9 mouse cellular contexts compared by ENCODE assay signal in the genomic region with DNA sequence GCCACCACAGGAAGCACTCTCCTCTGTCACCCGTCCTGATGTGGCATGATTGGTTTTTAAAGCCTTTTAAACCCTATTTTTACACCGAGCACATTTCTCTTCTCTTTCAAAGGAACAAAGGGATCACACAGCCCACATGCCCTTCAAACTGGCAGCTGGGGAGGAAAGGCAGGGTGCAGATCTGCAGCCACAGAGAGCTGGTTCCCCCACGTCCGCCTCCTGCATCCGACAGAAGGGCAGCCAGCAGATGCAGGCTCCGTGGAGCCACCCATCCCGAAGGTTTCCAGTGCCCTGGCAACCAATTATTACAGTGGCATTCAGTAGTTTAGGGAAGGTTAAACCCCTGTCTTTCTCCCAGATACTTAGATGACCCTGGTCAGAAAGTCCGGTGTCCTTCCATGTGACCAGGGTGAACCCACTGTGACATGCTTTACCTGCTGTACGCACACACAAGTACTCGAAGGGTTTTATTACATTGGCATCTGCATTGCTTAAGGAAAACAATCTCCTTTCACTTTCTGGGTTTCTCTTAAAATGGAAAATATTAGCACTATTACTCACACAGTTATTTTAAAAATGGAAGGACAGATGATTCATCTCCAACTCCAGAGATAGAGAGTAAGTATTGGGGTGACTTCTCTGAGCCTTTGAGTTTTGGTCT.
A peak's percentile ranks its signal among the peaks of the same experiment; 100 is the strongest.
DNase-seq lines count a peak whose midpoint lies in the region; ATAC-seq and TF ChIP-seq lines count a peak whose summit lies in the region.
"Had no signal": no experiment of that assay in that cellular context is flagged by ENCODE, and none has a peak within 500 bp of the region (broad histone marks: within the 10 kb centered on the region; RNA-seq: fewer than 3 reads in every experiment).

No protein-coding gene starts in this region.

- H3K4me2 ChIP-seq in hindbrain, embryonic 11.5 days (replicated peaks; ENCODE audit: low read depth, low read length): no peak overlapping the region
- no peak overlapping the region for H3K4me2 ChIP-seq in midbrain, postnatal 0 days (ENCODE audit: low read depth, low read length, poor library complexity, severe bottlenecking)
- H3K4me2 ChIP-seq: embryonic facial prominence, embryonic 13.5 days had no signal

- TF ChIP-seq CTCF in midbrain, postnatal 0 days (IDR thresholded peaks at IDR 0.05): no peak
- no peak for TF ChIP-seq CTCF in kidney, adult 2 months (conservative IDR thresholded peaks at IDR 0.05; ENCODE audit: insufficient read depth, insufficient read length, low read depth, low read length)

- no peak overlapping the region for H3K4me3 ChIP-seq in hindbrain, embryonic 10.5 days
- no peak overlapping the region for H3K4me3 ChIP-seq in hindbrain, embryonic 11.5 days (ENCODE audit: low read depth, low read length)
- no peak overlapping the region for H3K4me3 ChIP-seq in embryonic facial prominence, embryonic 10.5 days
- H3K4me3 ChIP-seq in midbrain, postnatal 0 days (ENCODE audit: low read depth, low read length): no peak overlapping the region
- H3K4me3 ChIP-seq in kidney, adult 2 months (ENCODE audit: insufficient read depth, low read depth, low read length): no peak overlapping the region
- H3K4me3 ChIP-seq: embryonic facial prominence, embryonic 13.5 days had no signal

- H3K27me3 ChIP-seq in hindbrain, embryonic 10.5 days (ENCODE audit: insufficient read depth, poor library complexity, severe bottlenecking): no peaks in the 10 kb centered on the region
- H3K27me3 ChIP-seq in hindbrain, embryonic 11.5 days (ENCODE audit: control insufficient read depth, insufficient read depth, low read length): no peaks in the 10 kb centered on the region
- no peaks in the 10 kb centered on the region for H3K27me3 ChIP-seq in embryonic facial prominence, embryonic 10.5 days (replicated peaks; ENCODE audit: low read depth, poor library complexity, severe bottlenecking)
- H3K27me3 ChIP-seq in midbrain, postnatal 0 days (ENCODE audit: insufficient read depth, low read length): no peaks in the 10 kb centered on the region
- no peaks in the 10 kb centered on the region for H3K27me3 ChIP-seq in kidney, adult 2 months (replicated peaks; ENCODE audit: control insufficient read depth, insufficient read depth, low read length)
- H3K27me3 ChIP-seq: embryonic facial prominence, embryonic 13.5 days had no signal

- peak overlapping the region; percentile 75 for H3K27ac ChIP-seq in hindbrain, embryonic 10.5 days
- no peak overlapping the region for H3K27ac ChIP-seq in hindbrain, embryonic 11.5 days (ENCODE audit: low read depth, low read length)
- peak overlapping the region; percentile 21; the same call in 1 of the 2 replicates for H3K27ac ChIP-seq in embryonic facial prominence, embryonic 10.5 days (replicated peaks)
- 0 out of 2 replicates have a peak overlapping the region, but pooled peaks have one; percentile 32 for H3K27ac ChIP-seq in midbrain, postnatal 0 days (ENCODE audit: low read depth, low read length)
- no peak overlapping the region for H3K27ac ChIP-seq in kidney, adult 2 months (ENCODE audit: insufficient read depth, low read depth, low read length)
- H3K27ac ChIP-seq: embryonic facial prominence, embryonic 13.5 days had no signal

- no peak for TF ChIP-seq POLR2A in kidney, adult 2 months (IDR thresholded peaks at IDR 0.05; ENCODE audit: low read depth, low read length)

- no peak for ATAC-seq in hindbrain, embryonic 11.5 days (ENCODE audit: low FRiP score)
- peak; percentile 65 for ATAC-seq in CD4-positive, CD25-positive, alpha-beta regulatory T cell, adult 4 months
- no peak for ATAC-seq in midbrain, postnatal 0 days (ENCODE audit: low FRiP score)

- H3K36me3 ChIP-seq in hindbrain, embryonic 10.5 days: no peaks in the 10 kb centered on the region
- no peaks in the 10 kb centered on the region for H3K36me3 ChIP-seq in hindbrain, embryonic 11.5 days (ENCODE audit: control insufficient read depth, insufficient read depth, low read length)
- H3K36me3 ChIP-seq in embryonic facial prominence, embryonic 10.5 days (replicated peaks): no peaks in the 10 kb centered on the region
- no peaks in the 10 kb centered on the region for H3K36me3 ChIP-seq in midbrain, postnatal 0 days (ENCODE audit: insufficient read depth, low read length)
- no peaks in the 10 kb centered on the region for H3K36me3 ChIP-seq in kidney, adult 2 months (ENCODE audit: control insufficient read depth, insufficient read depth, low read length)
- H3K36me3 ChIP-seq: embryonic facial prominence, embryonic 13.5 days had no signal

- WGBS in hindbrain, embryonic 10.5 days: 37% methylated on average over 10 of the region's 10 CpGs
- WGBS in hindbrain, embryonic 11.5 days: 38% methylated on average over 10 of the region's 10 CpGs
- WGBS in embryonic facial prominence, embryonic 10.5 days: 34% methylated on average over 10 of the region's 10 CpGs
- WGBS in midbrain, postnatal 0 days: 27% methylated on average over 10 of the region's 10 CpGs
- WGBS in kidney, adult 2 months: 57% methylated on average over 10 of the region's 10 CpGs

- no peak for DNase-seq in hindbrain, embryonic 10.5 days (ENCODE audit: low spot score)
- DNase-seq in hindbrain, embryonic 11.5 days (ENCODE audit: low spot score): no peak
- no peak for DNase-seq in embryonic facial prominence, embryonic 10.5 days (ENCODE audit: low spot score)
- DNase-seq in midbrain, postnatal 0 days (ENCODE audit: low spot score): no peak
- no peak for DNase-seq in kidney, adult 2 months
- no peak for DNase-seq in retina, embryonic 14.5 days (ENCODE audit: low spot score)
- DNase-seq in gastrocnemius, postnatal 10 days: no peak

- no peak overlapping the region for H3K9ac ChIP-seq in hindbrain, embryonic 11.5 days (ENCODE audit: low read depth, low read length)
- H3K9ac ChIP-seq in midbrain, postnatal 0 days (replicated peaks; ENCODE audit: low read length, poor library complexity, severe bottlenecking): no peak overlapping the region; the same call in 1 of the 2 replicates
- H3K9ac ChIP-seq: embryonic facial prominence, embryonic 13.5 days had no signal

- no peaks in the 10 kb centered on the region for H3K9me3 ChIP-seq in hindbrain, embryonic 10.5 days
- no peaks in the 10 kb centered on the region for H3K9me3 ChIP-seq in hindbrain, embryonic 11.5 days (ENCODE audit: control insufficient read depth, low read length)
- H3K9me3 ChIP-seq in embryonic facial prominence, embryonic 10.5 days: no peaks in the 10 kb centered on the region
- no peaks in the 10 kb centered on the region for H3K9me3 ChIP-seq in midbrain, postnatal 0 days (ENCODE audit: low read length)

- peaks cover 24% of the 10 kb centered on the region for H3K4me1 ChIP-seq in hindbrain, embryonic 10.5 days (replicated peaks)
- H3K4me1 ChIP-seq in hindbrain, embryonic 11.5 days (replicated peaks; ENCODE audit: control insufficient read depth, insufficient read depth, low read length): no peaks in the 10 kb centered on the region; the same call in 1 of the 2 replicates
- peaks cover 42% of the 10 kb centered on the region for H3K4me1 ChIP-seq in embryonic facial prominence, embryonic 10.5 days
- H3K4me1 ChIP-seq in midbrain, postnatal 0 days (ENCODE audit: insufficient read depth, low read length): peaks cover 13% of the 10 kb centered on the region
- no peaks in the 10 kb centered on the region for H3K4me1 ChIP-seq in kidney, adult 2 months (ENCODE audit: control insufficient read depth, insufficient read depth, low read length)

Comparison
In these comparisons a context has a peak if more than half of its experiments do, and no peak if none do; other contexts are left out.
1. H3K27ac ChIP-seq: peak in hindbrain, embryonic 10.5 days (single experiment), embryonic facial prominence, embryonic 10.5 days (single experiment) and midbrain, postnatal 0 days (single experiment); none in hindbrain, embryonic 11.5 days (single experiment) and kidney, adult 2 months (single experiment).